Mouse (Mus musculus) retina, postnatal 7 days (tissue): Measurements from ENCODE around the gene Lamb3.

Experiments used
- DNase-seq: peaks from one replicate; pipeline ENCODE4 v3.0.0-alpha.2; 2012; ENCODE audit warnings: low read depth, low spot score

Lamb3 gene

GRCm38 (mm10) chr1:193207503-193207902, at the start of gene Lamb3:
Gene Lamb3 (plus strand): TSS chr1:193207699.
- no peak for DNase-seq

DNA sequence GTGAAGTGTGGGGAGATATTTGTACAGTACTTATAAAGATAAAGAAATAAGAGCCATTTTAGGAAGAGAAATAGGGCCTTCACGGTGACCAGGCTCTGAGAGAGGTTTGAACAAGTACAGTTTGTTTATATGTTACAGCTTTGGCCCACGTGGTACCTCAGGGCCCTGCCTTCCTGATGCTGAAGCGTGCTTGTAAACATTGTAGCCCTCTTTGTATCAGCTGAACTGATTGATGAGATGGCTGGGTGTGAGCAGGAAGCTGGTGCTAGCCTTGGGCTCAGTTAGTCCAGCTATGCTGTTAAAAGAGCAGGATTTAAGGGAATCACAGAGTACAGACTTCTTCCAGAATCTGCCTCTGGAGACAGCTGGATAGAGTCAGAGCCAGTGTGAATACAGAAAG, 48.3 kb upstream of the Lamb3 start:
- no peak for DNase-seq

DNA sequence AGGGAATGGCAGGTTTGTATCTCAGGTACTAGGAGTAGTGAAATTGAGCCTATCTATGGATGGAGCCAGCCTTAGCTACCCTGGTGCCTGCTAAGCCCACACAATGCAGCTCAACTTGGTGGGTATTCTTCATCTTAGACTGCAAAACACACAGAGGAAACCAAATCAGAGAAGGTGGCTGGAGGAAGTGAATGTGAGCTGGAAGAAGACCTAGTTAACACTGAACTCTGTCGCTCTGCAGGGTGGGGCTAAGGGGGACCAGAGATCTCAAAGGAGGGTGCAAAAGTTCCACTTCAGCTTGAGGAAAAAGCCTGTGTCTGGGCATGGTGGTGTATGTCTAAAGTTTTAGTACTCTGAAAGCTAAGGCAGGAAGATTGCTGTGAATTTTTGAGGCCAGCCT, 47.9 kb upstream of the Lamb3 start:
- no peak for DNase-seq

DNA sequence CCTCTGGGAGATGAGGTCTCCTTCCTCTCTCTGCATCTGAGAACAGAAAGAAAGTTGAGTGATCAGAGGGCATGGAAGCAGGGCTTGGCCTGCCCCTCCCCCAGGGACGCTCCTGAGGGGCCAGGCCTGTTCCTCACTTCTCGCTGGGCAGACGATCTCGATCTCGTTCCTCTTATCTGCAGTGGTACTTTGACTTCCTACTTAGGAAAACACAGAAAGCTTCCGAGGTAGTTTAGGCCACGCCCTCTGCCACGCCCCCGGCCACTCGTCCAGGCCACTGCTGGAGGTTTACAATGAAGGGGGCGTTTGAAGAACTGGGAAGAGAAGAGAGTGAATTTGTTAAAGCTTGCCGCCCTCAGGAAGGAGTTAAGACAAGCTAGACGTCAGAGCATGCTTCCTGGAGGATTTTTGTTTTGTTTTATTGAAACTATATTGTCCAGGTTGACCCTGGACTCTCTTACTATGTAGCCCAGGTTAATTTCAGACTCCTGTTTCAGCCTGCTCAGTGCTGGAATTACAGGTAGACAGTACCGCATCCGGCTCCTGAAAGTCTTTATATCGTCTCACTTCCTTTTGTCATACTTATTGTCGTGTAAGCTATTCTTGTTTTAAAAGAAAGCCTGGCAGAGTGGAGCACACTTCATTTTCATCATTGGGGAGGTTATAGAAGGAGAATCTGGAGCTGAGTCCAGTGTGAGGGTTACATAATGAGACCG, 47.0 kb upstream of the Lamb3 start:
- DNase-seq, result no peak

GRCm38 (mm10) chr1:193167746-193168145, 39.8 kb upstream of the Lamb3 start, which contains the start of gene A130010J15Rik:
Gene A130010J15Rik (plus strand): TSS chr1:193168046.
- no peak for DNase-seq

- no peak for DNase-seq
Observed at GRCm38 (mm10) chr1:193169228-193169627, 38.3 kb upstream of the Lamb3 start.

DNA sequence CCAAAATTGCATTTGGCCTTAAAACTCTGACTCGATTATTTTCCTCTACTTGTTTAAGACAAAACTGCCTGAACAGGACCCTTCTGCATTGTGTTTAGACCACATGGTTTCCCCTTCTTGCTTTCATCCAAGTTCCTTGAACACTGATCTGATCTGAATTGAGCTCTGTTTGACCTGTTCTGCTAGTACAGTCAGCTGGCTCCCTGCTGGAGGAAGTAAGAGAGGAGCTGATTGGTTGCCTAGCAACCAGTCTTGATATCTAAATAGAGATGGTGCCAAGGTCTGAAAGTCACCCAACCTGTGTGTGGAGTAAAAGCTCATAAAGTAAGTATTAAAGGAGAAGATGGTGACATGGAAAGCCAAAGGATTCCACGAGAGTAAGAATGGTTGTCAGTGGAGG, 37.6 kb upstream of the Lamb3 start:
- no peak for DNase-seq

DNA sequence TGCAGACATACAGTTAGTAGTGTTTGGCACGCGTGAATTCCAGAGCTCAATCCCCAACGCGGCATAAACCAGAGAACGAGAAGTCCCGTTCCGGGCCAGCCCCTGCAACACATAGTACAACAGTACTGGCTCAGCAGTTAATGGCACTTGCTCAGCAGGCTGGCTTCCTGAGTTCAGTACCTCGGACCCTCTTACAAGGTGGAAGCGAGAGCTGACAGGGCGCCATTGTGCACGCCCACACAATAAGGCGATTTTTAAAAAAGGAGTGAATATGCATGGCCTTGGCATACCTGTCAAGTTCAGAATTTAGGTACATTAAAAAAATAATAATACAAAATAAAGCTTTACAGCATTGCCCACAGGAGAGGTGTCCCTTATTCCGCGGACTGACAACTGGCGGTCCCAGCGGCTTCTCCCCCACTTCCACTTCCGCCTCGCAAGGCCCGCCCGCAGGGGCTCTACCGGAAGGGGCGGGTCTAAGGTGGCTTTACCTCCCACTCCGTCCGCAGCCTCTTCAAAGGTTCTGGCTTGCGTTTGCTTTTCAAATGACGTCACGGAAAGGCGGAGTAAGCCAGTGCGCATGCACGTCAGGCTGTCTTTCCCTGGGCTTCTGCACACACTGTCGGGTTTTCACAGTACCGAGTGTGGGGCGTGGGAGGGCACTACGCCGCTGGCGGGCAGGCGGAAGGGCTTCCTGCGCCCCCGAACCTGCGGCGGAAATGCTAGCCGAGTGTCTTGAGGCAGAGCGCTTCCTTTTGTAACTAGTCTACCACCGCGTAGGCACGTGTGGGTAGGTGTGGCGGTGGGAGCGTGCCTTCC, 34.3 kb upstream of the Lamb3 start:
- peak; percentile 97 for DNase-seq

DNA sequence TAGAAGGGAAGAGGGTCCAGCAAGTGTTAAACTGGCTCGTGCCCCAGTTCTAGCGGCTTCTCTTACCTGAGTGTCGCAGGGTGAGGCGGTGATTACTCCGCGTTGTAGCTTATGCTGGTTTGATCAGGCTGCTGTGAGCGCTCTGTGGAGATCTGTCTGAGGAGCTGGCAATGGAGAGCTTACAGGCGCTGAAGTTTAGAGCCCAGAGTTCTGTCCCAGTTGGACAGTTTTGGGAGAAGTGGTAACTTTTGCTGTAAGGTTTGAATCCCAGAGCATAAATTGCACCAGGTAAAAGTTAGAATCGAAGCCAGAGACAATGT, 33.7 kb upstream of the Lamb3 start:
- no peak for DNase-seq

- no peak for DNase-seq
Observed at GRCm38 (mm10) chr1:193174143-193174733, 33.3 kb upstream of the Lamb3 start.

GRCm38 (mm10) chr1:193181104-193181503, 26.4 kb upstream of the Lamb3 start:
- DNase-seq, result no peak

DNA sequence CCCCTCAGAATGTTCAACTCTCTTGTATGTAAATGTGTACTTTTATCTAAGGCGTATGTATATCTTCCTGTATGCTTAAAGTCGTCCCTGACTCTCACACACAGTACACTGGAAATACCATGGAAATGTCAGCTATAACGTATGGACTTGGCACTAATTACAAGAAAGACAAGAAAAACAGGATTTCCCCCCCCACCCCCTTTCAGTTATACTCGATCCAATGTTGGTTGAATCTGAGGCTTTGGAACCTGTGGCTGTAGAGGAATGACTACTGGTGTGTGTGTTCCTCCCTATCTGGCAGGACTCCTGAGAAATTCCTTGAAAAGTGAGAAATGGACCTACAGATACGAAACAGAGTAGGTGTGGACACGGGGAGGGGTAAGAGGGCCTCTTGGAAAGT, 19.2 kb upstream of the Lamb3 start:
- DNase-seq, result no peak

DNA sequence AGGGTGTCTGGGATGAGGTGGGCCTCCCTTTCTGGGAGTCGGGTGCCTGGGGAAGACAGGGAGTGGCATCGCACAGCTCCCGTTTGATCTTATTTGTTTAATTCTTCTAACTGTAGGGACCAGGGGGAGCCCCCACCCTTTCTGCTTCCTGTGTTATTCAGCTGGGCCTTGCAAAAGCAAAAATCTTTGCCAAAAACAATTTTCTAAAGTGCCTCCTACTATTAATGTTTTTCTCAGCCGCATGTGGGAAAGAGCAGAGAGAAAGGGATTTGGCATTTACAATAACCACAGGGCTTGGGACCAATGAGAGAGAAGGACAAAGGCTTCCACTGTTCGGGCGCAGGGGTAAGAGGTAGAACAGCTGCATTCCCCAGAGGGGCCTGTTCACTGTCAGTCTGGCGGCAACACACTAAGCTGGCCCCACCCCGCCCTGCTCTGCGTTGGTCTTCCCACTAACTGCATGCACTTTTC, 18.3 kb upstream of the Lamb3 start:
- DNase-seq, result no peak

- DNase-seq, result no peak
Observed at GRCm38 (mm10) chr1:193189771-193190170, 17.7 kb upstream of the Lamb3 start.

- DNase-seq, result no peak
Observed at GRCm38 (mm10) chr1:193191675-193192283, 15.7 kb upstream of the Lamb3 start.

- DNase-seq, result no peak
Observed at GRCm38 (mm10) chr1:193194416-193195140, 12.9 kb upstream of the Lamb3 start.

DNA sequence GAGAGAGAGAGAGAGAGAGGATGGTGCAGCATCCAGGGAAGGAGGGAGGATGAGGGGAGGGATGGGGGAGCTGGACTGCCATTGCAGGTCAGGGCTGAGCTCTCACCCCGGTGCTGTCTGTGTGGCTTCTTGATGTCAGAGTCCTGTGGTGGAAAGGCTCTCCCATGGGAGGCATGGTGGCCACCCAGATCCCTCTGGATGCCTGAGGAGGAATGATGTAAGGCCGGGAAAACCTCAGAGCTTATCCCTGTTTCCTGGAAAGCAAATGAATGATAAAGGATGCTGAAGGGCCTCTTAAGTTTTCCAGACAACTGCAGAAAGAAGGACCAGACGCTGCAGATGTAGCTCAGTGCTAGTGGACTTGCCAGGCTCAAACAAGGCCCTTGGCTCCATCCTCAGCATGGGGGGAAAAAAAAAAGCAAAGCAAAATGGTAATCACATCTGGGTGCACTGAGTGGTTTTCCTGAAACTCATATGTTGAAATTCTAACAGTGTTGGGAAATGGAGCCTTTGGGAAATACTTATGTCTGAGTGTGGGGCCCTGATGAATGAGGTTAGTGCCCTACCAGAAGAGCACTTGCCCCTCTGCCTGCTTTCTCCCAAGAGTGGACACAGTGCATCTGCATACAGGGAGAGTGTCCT, 12.2 kb upstream of the Lamb3 start:
- DNase-seq, result no peak

DNA sequence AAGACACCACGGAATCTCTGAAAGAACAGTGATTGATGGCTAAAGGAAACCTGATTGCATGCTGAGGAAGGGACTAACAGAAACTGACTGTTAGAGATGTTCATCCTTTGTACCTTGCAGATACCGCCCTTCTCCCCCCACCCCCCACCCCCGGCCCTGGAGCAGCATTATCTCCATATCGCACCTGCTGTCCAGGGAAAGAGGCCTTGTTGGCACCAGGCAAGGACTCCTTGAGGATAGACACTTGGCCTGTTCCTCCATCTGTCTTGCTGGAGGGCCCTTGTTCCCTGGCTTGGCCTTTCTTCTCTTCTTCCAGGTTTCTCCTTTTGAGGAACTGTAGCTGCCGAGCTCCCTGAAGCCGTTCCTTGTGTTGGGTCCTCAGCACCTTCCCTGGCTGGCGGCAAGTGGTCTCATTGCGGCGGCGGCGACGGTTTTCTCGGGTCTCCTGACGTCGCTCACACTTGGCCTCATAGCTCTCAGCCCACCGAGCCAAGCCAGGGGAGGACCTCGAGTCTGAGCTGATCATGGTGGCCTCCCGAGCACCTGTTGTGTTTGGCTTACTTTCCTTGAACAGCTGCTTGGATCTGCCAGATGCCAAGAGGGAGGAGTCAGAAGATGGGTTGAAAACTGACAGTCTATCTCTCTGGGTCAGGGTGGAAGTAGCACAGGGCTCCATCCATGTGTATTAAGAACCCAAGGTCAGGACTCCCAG, 9.8 kb upstream of the Lamb3 start:
- DNase-seq, result no peak

DNA sequence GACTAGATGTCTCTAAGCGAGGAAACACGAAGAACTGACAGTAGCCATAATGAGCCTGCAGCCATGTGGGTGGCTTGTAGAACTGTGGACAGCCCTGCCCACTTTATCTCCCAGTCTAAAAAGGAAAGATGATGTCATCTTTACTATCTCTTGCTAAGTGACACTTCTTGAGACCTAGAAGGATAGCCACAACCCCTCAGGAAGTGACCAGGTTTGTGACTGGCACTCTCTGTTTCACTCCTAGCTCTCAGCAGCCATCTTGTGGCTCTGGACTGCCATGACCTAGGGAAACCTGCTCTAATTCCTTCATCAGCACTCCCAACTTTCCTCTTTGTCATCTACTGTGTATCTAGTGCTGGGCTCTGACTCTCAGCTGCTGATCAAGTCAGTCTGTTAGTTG, 9.2 kb upstream of the Lamb3 start:
- DNase-seq, result no peak

DNA sequence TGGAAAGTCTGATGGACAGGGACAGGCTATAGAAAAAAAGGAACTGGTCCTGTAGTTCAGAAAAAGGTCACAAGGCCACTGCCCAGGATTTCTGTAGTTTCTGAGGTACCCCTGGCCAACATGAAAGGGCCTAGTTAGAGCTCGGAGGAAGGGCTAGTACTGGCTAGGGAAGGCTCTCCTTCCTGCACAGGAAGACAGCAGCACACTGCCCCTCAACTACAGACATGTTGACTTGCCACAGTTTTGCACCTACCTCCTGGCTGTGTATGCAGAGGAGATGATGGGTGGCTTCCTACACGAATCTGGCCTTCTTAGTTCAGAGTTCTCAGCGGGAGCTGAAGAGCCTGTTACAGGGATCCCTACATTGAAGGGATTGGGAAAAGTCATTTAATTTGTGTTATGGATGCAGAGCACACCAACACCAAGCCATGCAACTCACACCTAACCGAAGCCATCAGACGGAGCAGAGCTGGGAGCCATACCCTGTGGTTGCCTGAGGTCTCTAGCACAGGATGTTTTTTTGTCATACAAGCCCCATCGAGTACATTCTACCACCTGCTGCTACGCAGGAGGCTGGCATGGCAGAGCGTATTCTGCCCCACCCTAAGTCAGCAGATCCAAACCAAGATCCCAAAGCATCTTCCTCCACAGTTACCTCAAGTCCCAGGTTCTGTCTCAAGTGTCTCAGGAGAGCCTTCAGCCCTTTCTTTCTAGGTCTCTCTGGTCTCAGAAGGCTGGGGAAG, 6.7 kb upstream of the Lamb3 start:
- DNase-seq, result no peak
